Mouse (Mus musculus): Measurements from ENCODE around the gene Mettl24. TPM values are rescaled to one million over a fixed set of nuclear protein-coding genes. Genes with fewer than 3 reads are reported as not detected.

The Mettl24 gene
- total RNA-seq, 2 experiments from 2014 or later, result 0.50 to 1.3 TPM

DNA sequence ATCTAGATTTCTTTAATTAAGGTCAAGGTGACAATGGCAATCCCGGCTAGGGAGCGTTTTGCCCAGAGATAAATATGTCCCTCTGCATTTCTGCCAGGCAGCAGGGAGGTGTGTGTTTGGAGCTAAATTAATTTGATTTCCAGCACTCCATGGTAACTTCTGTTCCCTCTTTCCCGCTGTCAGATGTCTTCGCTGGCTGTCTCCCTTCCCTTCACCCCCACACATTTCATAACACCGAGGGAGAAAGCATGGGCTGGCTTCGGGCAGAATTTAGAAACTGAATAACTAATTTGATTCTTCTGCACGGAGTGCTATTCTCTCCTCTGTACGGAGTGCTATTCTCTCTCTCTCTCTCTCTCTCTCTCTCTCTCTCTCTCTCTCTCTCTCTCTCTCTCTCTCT lies 612 bp upstream of the Mettl24 start:
- intact Hi-C loops (cut with DNase I), result no loop called here

DNA sequence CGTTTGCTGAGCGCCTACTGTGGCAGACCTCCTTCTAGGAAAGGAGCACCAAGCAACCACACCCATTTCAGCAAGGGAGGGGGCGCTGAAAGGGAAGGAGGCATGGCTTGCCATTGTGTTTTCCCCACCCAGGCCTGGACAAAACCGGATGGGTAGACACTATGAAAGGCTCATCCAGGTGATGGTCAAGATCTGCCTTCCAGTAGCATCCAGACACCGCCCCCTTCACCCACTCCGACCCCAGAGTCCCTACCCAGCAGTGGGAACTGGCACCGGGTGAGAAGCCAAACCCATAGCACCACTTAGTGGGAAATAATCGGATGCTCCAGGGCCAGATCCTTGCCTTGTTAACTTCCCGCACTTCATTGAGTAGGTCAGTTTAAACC lies 779 bp downstream of the Mettl24 start:
- no peak for DNase-seq
- intact Hi-C loops (cut with DNase I), result no loop called here

More for the DNA sequence above, 612 bp upstream of the Mettl24 start:
- no peak for DNase-seq

DNA sequence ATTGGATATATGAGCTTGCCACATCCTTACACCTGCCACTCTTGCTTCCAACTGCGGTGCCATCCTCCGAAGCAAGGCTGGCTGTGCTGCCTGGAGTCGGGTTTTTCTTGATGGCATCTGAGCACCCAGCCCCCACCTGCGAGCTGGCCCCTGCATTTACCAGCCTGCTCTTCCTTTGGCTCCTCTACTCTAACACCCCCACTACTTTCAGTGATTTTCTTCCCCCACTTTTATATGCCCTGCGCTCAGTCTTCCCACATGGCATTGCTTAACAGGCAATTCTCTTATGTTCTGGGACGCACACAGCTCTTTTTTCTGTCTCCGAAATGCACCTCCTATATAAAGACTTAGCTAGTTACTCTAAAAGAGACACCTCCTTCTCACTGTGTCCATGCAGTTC lies 1.2 kb downstream of the Mettl24 start:
- intact Hi-C loops (cut with DNase I), result no loop called here
- DNase-seq, result no peak

DNA sequence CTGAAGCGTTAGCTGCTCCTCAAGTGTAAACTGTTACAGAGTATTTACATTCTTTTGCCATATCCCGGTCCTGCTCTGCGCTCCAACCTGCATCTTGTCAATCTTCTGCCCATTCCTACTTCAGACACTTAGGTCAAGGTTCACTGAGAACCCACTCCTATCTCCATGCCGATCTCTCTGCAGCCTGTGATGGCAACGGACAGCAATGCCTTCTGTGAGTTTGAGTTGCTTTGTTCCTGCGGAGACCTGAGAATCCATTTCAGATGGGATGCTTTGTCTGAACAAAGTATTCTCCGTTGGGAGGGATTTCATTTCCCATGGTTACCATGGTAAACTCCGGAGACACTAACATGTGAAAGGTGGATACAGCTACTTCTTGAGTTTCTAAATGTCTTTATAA lies 2.6 kb downstream of the Mettl24 start:
- no peak for DNase-seq
- intact Hi-C loops (cut with DNase I), result no loop called here

DNA sequence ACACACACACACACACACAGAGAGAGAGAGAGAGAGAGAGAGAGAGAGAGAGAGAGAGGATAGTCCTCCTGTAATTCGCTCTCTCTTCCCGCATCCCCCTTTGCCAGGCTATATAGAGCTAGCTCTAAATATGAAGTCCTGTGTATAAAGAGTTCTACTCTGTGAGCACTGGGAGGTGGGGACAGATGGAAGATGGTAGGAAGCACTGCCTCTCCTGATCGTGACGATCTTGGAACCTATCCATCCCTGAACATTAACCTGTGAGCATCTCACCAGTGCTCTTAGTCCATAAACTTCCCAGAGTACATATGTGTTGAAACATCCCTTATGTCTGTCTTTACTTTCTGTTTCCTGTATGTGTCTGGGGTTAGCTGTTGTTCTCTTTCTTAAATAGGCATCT lies 3.9 kb downstream of the Mettl24 start:
- intact Hi-C loops (cut with DNase I), result no loop called here
- no peak for DNase-seq

DNA sequence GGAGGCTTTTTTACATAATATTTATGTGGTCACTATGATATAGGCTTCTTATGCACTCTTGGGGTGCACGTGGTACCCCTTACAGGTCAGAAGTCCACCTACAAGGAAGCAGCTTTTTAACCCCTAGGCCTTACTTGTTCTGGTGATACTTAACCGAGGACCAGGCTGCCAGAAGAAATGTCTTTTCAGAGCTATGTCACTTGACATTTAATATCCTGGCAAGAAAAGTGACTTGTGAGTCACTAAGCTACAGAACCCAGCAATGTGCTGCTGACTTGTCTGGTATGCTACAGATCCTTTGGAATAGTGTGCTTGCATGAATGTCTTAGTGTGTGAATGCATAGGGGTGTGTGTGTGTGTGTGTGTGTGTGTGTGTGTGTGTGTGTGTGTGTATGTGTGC lies 4.3 kb downstream of the Mettl24 start:
- intact Hi-C loops (cut with DNase I), result no loop called here
- no peak for DNase-seq

DNA sequence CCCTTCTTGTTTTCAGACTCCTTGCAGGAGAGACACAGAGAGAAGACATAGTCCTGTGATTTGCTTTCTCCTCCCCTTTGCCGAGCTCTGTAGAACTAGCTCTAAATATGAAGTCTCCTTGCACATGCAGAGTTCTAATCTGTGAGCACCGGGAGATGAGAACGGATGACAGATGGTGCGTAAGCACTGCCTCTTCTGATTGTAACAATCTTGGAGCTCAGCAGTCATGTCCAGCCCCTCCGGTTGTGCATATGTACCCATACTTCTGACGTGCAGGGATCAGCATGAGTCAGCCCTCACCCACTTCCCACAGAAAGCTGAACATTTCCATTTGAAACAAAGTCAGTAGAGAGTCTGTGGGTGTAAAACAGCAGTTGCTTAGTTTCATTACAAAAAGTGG lies 5.2 kb downstream of the Mettl24 start:
- DNase-seq, result no peak
- intact Hi-C loops (cut with DNase I), result no loop called here

DNA sequence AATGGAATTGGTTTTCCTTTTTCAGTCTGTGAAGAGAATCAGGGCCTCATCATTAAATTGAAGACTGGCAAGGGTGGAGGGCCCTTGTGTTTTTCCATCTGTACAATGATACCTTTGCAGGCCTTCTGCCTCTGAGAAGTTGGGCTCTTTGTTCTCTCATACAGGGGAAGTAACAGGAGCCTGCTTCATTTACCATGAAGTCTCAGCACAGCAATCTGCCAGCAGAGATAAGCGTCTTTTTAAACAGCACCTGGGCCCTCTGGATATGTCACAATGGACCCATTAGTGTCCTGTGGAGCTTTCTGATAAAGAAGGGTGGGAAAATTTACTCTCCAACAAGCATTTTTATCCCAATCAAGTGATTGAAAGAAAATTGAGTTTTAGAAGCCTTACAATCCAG lies 5.8 kb downstream of the Mettl24 start:
- intact Hi-C loops (cut with DNase I), result no loop called here

DNA sequence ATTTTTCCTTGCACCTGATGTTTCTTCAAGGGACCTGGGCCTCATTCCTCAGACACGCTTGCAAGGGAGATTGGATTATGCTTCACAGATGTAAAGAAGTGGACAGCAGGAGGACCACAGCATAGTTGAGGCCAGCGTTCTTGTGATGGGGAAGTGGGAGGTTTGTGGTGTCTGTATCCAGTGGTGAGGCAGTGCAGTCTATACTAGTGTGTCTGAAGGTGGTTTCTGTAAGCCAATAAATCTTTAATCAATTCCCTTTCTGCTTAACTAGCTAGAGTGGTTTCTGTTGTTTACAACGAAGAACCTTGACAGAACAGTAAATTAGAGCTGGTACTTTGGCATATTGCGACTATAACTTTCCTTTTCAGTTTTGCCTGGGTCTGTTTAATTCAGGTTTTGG lies 15.6 kb downstream of the Mettl24 start:
- intact Hi-C loops (cut with DNase I), result no loop called here
- no peak for DNase-seq

More for the DNA sequence above, 5.8 kb downstream of the Mettl24 start:
- DNase-seq, result no peak

DNA sequence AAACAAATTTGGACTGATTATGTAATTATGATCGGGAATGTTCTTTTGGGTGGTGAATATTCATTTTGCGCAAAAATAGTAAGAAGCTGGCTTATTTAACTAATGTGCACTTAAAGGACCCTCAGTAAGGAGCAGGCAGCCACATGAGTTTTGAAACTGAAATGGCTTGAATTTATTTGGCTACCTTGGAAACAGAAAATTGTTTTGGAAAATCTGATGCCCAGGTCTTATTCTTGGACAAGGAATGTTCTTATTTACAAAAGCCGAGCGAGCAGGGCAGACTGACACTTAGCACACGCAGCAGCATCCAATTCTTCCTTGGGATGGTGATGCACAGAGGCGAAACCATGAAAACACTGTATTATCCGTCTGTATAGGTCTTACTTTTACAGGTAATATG lies 28.0 kb downstream of the Mettl24 start:
- intact Hi-C loops (cut with DNase I), result no loop called here
- no peak for DNase-seq

DNA sequence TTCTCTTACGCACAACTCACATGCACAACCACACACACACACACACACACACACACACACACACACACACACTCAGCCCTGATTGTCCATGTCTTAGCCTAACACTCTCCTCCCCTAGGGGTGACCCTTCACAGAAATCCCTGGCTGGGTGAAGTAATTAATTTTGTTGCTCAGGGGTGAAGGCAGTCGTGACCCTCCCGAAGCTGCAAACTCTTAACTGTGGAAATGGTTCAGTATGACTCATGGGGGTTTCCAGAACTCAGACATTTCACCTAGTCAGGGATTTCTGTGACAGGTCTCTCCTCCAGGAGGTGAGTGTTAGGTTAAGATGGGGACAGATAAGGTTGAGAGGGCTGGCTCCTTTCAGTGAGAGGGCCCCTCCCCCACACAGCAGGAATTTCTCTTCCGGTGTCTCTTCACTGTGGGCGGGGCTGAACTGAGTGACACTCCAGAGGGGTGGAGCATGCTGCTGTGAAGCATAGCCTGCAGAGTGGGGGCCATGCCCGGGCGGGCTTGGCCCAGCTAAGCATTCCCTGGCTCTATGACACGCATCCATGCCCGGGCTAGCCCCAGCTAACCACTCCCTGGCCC lies 30.0 kb downstream of the Mettl24 start:
- intact Hi-C loops (cut with DNase I), result no loop called here
- DNase-seq, result no peak

DNA sequence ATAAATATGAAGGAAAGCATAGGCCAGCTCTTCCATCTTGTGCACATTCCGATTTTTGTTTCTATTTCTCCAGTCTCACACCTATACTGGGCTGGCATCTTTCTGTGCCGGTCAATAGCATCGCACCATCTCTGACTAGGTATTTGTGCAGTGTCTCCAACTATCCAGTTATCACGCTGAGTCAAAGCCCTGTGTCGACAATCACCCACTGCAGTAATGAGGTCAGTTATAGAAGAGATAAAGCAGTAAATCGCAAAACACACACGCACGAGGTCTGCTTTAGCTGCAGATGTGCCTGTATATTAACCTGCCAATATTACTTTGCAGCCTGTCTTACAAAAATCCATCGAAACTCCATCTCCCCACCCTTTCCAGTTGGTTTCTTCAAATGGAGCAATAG lies 30.7 kb downstream of the Mettl24 start:
- no peak for DNase-seq
- intact Hi-C loops (cut with DNase I), result no loop called here

DNA sequence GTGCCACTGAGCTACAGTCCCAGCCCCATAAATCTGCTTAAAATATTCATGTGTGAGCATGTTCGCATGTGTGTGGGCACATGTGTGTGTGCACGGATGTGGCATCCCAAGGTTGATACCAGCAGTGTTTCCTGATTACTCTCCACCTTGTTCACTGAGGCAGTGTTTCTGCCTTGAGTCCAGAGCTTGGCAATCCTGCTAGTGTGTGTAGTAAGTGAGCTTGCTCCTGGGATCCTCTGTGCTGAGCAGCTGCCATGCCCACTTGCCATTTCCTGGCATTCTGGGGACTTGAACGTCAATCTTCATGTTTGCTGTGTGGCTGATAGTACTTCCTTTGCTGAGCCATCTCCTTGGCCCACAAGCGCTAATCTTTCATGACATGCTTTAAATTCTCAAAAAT lies 32.1 kb downstream of the Mettl24 start:
- intact Hi-C loops (cut with DNase I), result no loop called here
- no peak for DNase-seq

DNA sequence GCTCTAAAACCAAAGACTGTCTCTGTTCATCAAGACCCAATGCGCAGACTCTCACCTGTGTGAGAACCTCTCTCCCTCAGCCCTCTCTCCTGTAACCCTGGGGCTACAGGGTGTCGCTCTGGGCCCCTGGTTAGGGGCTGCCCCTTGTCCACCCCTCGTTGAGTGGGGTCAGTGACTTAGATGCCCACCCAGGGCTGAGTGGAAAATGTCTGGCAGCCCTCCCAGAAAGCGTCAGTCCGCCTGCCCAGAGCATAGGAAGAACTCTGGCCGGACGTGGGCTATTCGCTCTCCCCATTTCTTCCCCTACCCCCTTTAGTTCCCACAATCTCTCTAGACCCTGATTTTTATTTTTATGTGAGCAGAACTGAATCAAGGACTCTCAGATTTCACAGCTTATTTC lies 33.2 kb downstream of the Mettl24 start:
- DNase-seq, result peak; percentile 12
- intact Hi-C loops (cut with DNase I), result no loop called here

DNA sequence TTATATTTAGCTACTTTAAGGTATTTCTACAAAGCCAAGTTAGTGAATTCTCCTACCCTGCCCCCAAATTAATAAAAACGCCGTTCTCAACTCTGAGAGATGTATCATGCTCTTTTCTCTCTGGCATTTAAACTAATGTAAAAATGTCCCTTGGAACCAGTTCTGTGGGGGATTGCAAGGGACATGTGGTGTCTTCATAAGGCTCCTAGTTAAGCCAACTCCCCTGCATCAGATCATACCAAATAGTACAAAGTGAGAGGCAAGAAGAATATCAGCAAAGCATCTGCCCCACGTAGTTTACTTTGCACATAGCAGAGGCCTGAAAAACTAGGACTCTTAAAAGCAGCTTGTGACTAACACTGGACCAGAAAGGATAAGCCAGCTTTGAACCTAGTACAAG lies 33.6 kb downstream of the Mettl24 start:
- no peak for DNase-seq
- intact Hi-C loops (cut with DNase I), result no loop called here

DNA sequence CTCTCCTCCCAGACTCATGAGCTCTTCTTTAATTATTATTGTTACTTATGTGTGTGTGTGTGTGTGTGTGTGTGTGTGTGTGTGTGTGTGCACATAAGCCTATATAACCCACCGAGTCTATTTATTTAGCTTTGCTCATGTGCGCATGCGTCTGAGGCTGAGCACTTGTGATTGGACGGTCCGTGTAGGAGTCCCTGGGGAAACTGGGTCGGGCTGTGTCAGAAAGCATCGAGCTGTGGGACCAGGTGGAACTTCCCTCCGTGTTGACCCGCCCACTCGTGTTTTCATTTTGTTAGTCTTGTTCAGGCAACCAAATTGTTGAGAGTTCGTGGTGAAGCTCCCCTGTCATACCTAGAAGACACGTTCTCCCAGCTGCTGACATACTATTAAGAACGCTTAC lies 35.3 kb downstream of the Mettl24 start:
- DNase-seq, result no peak
- intact Hi-C loops (cut with DNase I), result no loop called here

DNA sequence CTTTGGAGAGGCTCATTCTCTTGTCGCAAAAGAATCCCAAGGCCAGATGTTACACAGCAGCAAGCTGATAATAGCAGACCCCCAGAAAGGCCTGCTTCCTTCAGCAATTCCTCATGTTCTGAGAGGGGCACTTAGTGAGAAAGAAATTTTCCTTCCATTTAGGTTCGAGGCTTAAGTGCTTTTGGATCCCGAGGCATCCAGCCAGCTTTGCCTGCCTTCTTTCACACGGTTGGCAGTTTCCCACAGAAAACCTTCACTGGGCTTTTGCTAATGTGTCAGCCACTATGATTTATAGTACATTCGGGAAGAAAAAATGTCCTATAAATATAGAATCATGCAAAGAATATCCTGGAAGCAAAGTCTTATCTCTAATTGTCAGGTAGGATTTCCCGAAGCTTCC lies 36.0 kb downstream of the Mettl24 start:
- DNase-seq, result no peak
- intact Hi-C loops (cut with DNase I), result no loop called here

DNA sequence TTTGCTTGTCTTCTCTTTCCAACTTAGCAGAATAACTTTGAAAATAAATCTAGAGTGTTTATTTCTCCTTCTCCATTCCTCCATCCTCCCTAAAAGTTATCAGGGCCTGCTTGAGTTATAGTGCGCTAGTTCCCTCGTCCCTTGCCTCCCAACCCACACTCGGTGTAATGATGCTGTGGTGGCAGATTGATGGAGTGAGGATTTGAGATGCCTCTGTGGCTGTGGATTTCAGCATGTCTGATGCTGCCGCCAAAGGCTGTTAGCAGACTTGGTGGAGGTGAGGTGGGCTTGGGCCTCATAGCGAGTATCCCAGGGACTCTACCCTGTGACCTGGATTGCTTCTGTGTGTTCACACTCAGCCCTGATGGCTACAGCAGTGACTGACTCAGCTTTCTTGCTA lies 37.8 kb downstream of the Mettl24 start:
- intact Hi-C loops (cut with DNase I), result no loop called here
- no peak for DNase-seq

DNA sequence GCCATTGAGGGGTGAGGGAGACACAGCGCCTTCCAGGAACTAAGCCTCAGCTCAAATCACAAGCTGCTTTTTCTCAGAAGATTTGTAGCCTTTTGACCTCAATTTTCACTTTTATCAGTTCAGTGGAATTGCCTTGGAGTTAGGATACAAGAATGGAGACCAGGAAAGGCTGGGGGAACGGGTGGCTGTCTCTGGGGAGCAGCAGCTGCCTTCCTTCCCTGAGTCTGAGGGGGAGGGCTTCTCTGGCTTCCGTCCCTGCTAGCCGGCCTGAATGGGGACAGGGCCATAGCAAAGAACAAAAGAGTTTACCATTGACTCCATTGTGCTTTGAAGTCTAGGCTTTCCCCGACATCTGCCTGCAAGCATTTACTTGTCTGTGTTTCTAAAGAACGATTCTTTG lies 41.3 kb downstream of the Mettl24 start:
- intact Hi-C loops (cut with DNase I), result no loop called here
- no peak for DNase-seq

DNA sequence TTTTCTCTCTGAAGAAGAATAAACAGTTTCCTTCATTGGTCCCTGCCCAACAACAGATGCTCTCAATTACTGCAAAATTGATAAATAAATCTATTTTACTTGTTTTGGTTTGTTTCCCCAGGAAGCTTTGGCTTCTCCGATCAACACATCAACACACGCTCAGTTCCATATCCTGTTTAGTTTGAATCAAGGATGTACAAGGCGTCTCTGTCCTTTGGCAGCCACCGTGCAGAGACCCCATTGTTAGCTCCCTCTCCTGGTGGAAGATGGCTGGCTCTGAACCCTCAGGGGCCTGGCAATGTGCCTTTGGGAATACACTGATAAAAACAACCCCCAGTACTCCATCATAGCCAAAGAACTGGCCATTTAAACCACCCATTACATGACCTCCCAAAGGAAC lies 42.0 kb downstream of the Mettl24 start:
- DNase-seq, result peak; percentile 50
- intact Hi-C loops (cut with DNase I), result no loop called here

DNA sequence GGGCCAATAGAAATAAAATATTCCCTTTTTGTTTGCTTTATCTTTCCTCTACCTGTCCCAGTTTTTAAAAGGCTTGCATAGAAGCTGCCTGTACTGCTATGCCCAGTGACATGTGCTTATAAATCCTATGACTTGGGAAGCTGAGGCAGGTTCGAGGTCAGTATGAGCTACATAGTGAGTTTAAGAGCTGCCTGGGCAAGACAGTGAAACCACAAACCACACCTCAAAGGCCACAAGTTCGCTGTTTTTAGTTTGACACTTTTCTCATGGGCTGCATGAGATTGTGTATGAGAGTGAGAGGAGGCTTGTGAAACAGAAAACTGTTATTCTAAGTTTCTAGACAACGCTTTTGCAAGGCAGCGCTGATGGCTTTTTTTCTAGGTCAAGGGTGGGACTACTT lies 42.4 kb downstream of the Mettl24 start:
- DNase-seq, result no peak
- intact Hi-C loops (cut with DNase I), result no loop called here

DNA sequence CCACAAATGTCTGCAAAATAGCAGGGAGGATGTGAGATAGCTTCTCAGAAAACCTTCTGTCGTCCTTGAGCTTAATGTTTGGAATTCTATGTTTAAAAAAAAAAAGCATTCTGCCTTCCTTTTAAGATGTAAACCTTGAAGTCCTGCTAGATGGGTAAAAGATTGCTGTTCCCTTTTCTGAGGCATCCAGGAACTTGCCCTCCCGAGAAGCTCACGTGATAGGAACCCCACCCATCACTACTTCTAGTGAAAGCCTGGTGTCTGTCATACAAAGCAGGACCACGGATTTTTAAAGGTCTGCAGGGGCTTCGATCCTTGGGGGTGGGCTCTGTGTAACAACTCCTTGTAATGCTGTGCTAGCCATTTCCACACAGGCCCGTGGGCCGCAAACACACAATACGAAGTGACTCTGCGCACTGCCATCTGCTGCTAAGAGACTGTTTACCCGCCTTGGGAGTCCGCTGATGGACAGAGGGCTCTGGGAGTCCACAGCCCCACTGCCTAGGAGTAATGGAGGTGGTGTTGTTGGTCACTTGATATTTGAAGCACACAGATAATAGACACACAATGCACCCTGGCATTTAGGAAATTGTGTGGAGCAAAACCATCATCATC lies 43.3 kb downstream of the Mettl24 start:
- DNase-seq, result no peak
- intact Hi-C loops (cut with DNase I), result no loop called here

DNA sequence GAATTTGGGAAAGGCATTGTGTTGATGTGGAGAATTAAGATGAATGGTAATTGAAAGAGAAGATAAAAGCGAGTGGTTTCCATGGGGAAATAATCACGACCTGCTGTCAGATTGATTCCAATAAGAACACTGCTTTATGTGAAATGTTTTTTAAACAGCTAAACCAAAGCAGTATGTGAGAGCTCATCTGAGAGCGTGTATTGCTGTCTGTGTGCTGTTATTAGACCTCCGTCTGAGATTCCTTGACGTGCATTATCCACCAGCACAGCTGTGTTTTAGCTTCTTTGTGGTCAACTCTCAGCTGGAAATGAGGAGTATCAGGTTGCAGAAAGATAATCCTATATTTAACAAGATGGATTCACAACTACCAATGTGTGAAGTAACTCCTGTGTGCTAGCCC lies 43.9 kb downstream of the Mettl24 start:
- intact Hi-C loops (cut with DNase I), result no loop called here
- DNase-seq, result no peak

Data from left cerebral cortex, postnatal 4 days (tissue).